Mouse (Mus musculus) G1E (cell line): Measurements from ENCODE around the gene Ccdc173. TPM values are rescaled to one million over a fixed set of nuclear protein-coding genes. Genes with fewer than 3 reads are reported as not detected.

Experiments
- ATAC-seq: 2 replicates; pipeline ENCODE4 v1.8.0; 2016; ENCODE audit warnings: mild to moderate bottlenecking; ENCODE audit not compliant: insufficient number of reproducible peaks, poor library complexity, low FRiP score, severe bottlenecking; ENCODE audit errors: extremely low read depth
- DNase-seq: peaks from one replicate; pipeline ENCODE4 v3.0.0; 2012; ENCODE audit warnings: low spot score
- H3K27me3 ChIP-seq: 2 replicates; pipeline ENCODE4 v1.6.1; 2012; ENCODE audit warnings: mild to moderate bottlenecking, low read length, inconsistent platforms; ENCODE audit not compliant: insufficient read depth
- H3K36me3 ChIP-seq: replicated peaks from 2 replicates; pipeline ENCODE3; 2012; ENCODE audit warnings: mild to moderate bottlenecking, inconsistent platforms
- H3K4me1 ChIP-seq: 2 replicates; pipeline ENCODE4 v1.6.1; 2012; ENCODE audit warnings: low read depth, low read length, inconsistent platforms, mixed read lengths; ENCODE audit not compliant: insufficient read depth
- H3K4me3 ChIP-seq: 2 replicates; pipeline ENCODE4 v1.5.1; 2012; ENCODE audit warnings: low read depth, mild to moderate bottlenecking, inconsistent platforms, low read length, moderate library complexity, mixed read lengths
- H3K9me3 ChIP-seq: replicated peaks from 2 replicates; pipeline ENCODE4 v1.6.1; 2012; ENCODE audit warnings: inconsistent platforms
- CTCF ChIP-seq: IDR thresholded peaks from 2 replicates; pipeline ENCODE4 v1.5.1; 2012; ENCODE audit warnings: low read depth, low read length, inconsistent platforms, mixed read lengths
- GATA1 ChIP-seq: IDR thresholded peaks from 2 replicates; pipeline ENCODE4 v1.6.1; 2012; ENCODE audit warnings: borderline replicate concordance, low read length, inconsistent platforms, mixed read lengths
- GATA2 ChIP-seq: IDR thresholded peaks from 2 replicates; pipeline ENCODE4 v1.6.1; 2012; ENCODE audit warnings: low read depth, low read length, inconsistent platforms, borderline replicate concordance
- POLR2AphosphoS5 ChIP-seq: IDR thresholded peaks from 2 replicates; pipeline ENCODE4 v1.6.1; 2012; ENCODE audit warnings: low read depth, low read length, inconsistent platforms; ENCODE audit not compliant: insufficient replicate concordance
- TAL1 ChIP-seq: conservative IDR thresholded peaks from 2 replicates; pipeline ENCODE4 v1.6.1; 2012; ENCODE audit warnings: low read depth, low read length, inconsistent platforms, mixed read lengths
- polyA plus RNA-seq: library from polyadenylated mRNA; stranded (reverse); fragments of >175 nt; gene quantifications from 2 replicates; pipeline ENCODE4 v1.2.3, GENCODE M21; 2012
- total RNA-seq, 2 experiments: library from RNA; stranded (forward) in 1 of 2; stranded (reverse) in 1 of 2; fragments of 200-1000 nt in 1 of 2; fragments of >200 nt in 1 of 2; fragmentation: Nextera tagmentation in 1 of 2; gene quantifications; 2 replicates each; pipeline ENCODE4 v1.2.3; 2014 to 2017

The Ccdc173 gene
- total and polyA plus RNA-seq, 3 experiments, result 0.35 to 7.7 (median 6.1) TPM

DNA sequence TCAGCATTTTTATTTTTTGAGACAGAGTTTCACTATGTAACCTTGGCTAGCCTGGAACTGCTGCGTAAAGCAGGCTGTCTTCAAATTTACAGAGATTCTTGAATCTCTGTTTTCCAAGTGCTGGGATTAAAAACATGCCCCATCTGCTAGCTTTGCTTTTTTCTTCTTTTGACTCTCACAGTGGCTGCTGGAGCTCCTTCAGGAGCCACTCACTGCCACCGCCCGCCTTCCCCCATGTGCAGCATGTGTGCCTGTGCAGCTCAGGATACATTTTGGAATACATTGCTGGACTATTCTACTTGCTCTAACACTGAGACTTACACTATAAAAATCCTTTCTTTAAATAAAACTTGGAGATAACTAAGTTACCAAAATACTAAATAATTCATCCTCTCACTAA, 16.0 kb downstream of the Ccdc173 start:
- no peaks in the 10 kb centered on the region for H3K9me3 ChIP-seq
- DNase-seq (no peak), ATAC-seq (no peak)
- H3K4me1 ChIP-seq, result no peaks in the 10 kb centered on the region
- H3K36me3 ChIP-seq, result no peaks in the 10 kb centered on the region
- TF ChIP-seq TAL1 (no peak), GATA2 (no peak), CTCF (no peak), GATA1 (no peak), POLR2AphosphoS5 (no peak)
- H3K27me3 ChIP-seq, result no peaks in the 10 kb centered on the region
- no peak overlapping the region for H3K4me3 ChIP-seq

DNA sequence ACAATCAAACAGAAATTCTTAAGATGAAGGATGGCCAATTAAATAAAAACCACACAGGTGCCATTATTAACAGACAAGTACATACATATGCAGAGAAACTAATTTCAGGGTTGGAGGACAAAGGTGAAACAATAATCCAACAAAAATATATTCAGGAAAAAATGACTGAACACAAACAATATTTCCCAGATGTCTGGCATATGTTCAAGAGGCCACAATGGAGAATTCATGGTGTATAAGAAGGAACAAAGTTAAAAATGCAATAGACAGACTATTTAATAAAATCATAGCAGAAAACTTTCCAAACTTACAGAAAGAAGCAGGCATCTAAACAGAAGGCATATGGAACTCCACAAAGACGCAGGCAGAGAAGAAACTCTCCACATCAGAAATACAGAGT, 24.7 kb downstream of the Ccdc173 start:
- Histone ChIP-seq H3K9me3 (no peaks in the 10 kb centered on the region), H3K36me3 (no peaks in the 10 kb centered on the region), H3K27me3 (no peaks in the 10 kb centered on the region), H3K4me1 (no peaks in the 10 kb centered on the region), H3K4me3 (no peak overlapping the region)
- TF ChIP-seq CTCF (no peak), GATA1 (no peak), GATA2 (no peak), POLR2AphosphoS5 (no peak), TAL1 (no peak)
- ATAC-seq, result no peak
- DNase-seq, result no peak

DNA sequence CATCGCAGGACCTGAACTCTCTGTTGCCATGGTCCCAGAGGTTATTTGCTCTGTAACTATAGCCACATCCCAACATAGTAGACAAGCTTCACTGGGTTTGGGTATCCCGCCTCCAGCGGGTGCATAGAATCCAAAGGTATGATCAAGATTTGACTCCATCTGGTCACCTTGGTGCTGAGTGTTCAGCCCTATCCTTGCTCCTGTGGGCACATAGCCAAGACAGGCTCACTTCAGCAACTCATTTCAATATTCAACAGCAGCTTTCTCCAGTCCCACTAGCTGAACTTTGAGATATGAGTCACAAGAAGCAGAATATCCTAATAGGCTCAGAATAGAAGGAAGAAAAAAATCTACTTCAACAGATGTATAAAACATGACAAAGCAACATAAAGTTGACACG, 26.0 kb downstream of the Ccdc173 start:
- DNase-seq (no peak), ATAC-seq (no peak)
- H3K9me3 ChIP-seq, result no peaks in the 10 kb centered on the region
- no peak for TF ChIP-seq TAL1
- TF ChIP-seq GATA2, result no peak
- TF ChIP-seq GATA1, result no peak
- TF ChIP-seq POLR2AphosphoS5, result no peak
- TF ChIP-seq CTCF, result no peak
- no peaks in the 10 kb centered on the region for H3K36me3 ChIP-seq
- H3K4me3 ChIP-seq, result no peak overlapping the region
- no peaks in the 10 kb centered on the region for H3K4me1 ChIP-seq
- no peaks in the 10 kb centered on the region for H3K27me3 ChIP-seq

DNA sequence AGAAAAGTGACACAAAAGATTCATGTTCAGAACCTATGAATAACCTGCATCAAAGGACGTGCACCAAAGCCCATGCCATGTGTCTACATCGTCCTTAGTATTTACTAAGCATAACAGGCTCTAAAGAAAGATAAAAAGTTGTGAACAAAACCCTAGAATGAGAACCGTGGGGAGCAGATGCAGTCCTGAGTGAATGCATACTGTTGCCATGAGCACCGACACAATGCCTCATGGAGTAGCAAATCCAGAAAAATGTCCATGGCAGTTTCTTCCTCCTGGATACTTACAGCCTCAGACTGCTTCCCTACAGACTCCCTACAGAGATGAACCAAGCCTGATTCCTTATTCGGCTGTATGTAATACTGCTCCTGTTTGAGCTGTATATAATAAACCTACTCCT, 28.4 kb downstream of the Ccdc173 start:
- no peaks in the 10 kb centered on the region for H3K4me1 ChIP-seq
- no peaks in the 10 kb centered on the region for H3K27me3 ChIP-seq
- H3K36me3 ChIP-seq, result no peaks in the 10 kb centered on the region
- no peak for TF ChIP-seq CTCF
- no peak for TF ChIP-seq POLR2AphosphoS5
- TF ChIP-seq GATA1, result no peak
- no peak for TF ChIP-seq TAL1
- TF ChIP-seq GATA2, result no peak
- ATAC-seq (no peak), DNase-seq (no peak)
- no peaks in the 10 kb centered on the region for H3K9me3 ChIP-seq
- H3K4me3 ChIP-seq, result no peak overlapping the region

DNA sequence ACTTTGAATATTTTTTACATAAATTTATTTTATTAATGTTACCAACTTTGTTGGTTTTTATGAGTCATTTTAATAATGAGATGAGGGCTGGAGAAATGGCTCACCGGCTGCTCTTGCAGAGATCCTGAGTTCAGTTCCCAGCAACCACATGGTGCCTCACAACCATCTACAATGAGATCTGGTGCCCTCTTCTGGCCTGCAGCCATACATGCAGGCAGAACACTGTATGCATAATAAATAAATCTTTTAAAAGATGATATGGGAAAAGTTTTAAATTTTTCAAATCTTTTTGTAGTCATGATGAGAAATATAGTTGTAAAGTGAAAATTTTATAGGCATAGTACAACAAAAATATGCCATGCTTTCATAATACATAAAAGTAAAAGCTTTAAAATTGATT, 44.3 kb downstream of the Ccdc173 start:
- DNase-seq, result no peak
- no peaks in the 10 kb centered on the region for H3K4me1 ChIP-seq

DNA sequence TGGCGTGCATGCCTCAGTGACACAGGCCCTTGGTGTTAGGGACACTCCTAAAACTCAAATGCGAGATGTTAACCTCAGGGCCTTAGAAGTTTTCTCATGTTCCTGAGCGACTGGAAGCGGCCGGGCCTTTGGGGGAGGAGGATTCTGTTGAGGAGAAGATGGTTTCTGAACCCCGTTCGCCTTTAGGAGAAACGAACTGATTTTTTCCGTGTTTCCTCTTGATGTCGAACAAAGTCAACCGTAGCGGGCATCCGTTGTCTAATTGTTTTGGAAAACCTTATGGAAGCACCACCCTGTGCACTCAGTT, 65.9 kb downstream of the Ccdc173 start:
- TF ChIP-seq POLR2AphosphoS5 (no peak), CTCF (no peak), TAL1 (no peak), GATA1 (no peak), GATA2 (no peak)
- H3K27me3 ChIP-seq, result peaks cover 13% of the 10 kb centered on the region
- H3K9me3 ChIP-seq, result no peaks in the 10 kb centered on the region
- H3K4me1 ChIP-seq, result peaks cover 18% of the 10 kb centered on the region
- peaks cover 11% of the 10 kb centered on the region for H3K36me3 ChIP-seq
- ATAC-seq, result no peak
- peak overlapping the region; percentile 89 for H3K4me3 ChIP-seq
- DNase-seq, result no peak

More for the DNA sequence above, 44.3 kb downstream of the Ccdc173 start:
- TF ChIP-seq CTCF, result no peak
- no peak for ATAC-seq
- Histone ChIP-seq H3K27me3 (no peaks in the 10 kb centered on the region), H3K9me3 (no peaks in the 10 kb centered on the region), H3K36me3 (peaks cover 72% of the 10 kb centered on the region), H3K4me3 (no peak overlapping the region)

DNA sequence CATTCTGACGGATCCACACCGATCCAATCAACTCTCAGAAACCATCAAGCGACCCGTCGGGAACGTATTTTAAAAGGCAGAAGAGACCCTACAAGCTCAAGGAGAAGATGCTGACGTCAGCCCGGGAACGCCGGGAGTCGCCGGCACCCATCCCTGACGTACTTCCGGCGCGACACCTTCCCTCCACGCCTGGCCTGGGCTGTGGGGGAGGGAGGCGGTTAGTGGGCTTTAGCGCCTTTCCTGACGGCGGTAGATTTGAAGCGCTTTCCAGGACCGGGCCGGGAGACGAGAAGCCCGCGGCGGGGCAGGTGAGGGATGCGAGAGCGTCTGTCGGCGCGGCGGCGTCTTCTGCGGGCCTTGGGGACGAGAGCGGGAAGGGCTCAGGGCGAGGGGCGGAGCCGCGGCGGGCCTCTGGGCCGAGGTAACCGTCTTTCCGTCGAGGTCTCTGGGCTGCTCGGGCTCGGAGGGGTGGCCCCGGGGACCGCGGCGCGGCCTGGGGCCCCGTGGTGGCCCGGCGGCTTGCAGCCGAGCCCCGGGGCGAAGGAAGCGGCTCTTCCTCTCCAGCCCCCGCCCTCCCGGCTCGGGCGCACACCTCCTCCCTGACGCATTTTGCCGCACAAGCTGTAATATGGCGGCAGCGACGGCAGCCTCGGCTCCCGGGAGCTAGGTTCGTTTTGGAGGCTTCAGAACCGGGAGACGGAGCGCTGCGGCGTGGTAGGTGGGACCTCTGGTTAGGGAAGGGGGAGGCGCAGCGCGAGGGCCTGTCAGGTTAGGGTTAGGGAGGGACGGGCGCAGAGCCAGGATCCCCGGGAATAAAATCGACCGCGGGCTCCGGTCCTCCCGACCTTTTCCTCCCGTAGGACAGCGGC, 66.5 kb downstream of the Ccdc173 start:
- DNase-seq (peak; percentile 80), ATAC-seq (peak; percentile 79)
- peaks cover 11% of the 10 kb centered on the region for H3K36me3 ChIP-seq
- H3K9me3 ChIP-seq, result no peaks in the 10 kb centered on the region
- H3K27me3 ChIP-seq, result peaks cover 13% of the 10 kb centered on the region
- TF ChIP-seq GATA1 (no peak), GATA2 (no peak), POLR2AphosphoS5 (no peak), CTCF (no peak), TAL1 (no peak)
- peak overlapping the region; percentile 89 for H3K4me3 ChIP-seq
- peaks cover 18% of the 10 kb centered on the region for H3K4me1 ChIP-seq
